Mouse (Mus musculus): ENCODE data around the gene Uxt. TPM values are rescaled to one million over a fixed set of nuclear protein-coding genes. Genes with fewer than 3 reads are reported as not detected.

Uxt gene
- polyA plus RNA-seq, 1 experiment from 2014 or later: 37.3 TPM

DNA sequence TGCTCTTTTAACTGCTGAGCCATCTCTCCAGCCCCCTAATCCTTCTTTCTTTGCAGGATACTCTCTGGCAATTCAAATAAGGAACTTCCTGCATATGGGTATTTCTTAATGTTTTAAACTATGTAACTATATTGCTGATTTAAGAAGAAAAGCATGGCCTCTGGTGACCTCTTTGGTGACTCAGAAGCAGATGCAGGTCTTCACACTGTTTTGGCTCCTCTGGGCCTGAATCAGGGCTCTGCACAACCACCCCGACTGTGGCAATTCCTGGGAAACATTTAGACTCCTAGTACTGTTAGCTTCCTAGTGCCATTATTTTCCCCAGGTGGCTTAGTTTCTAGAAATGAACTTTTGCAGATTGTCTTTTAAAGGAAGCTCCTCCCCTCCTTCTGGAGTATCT lies 38.3 kb downstream of the Uxt start:
- no peak overlapping the region for H3K4me2 ChIP-seq (ENCODE audit: low read length)
- peaks cover 21% of the 10 kb centered on the region for H3K36me3 ChIP-seq (ENCODE audit: control insufficient read depth, insufficient read depth, low read length)
- no peak overlapping the region for H3K4me3 ChIP-seq (replicated peaks; ENCODE audit: low read depth, low read length)
- H3K27ac ChIP-seq (replicated peaks; ENCODE audit: low read depth, low read length): no peak overlapping the region
- DNase-seq (no peak), ATAC-seq (ENCODE audit: low FRiP score, low TSS enrichment) (no peak)
- no peaks in the 10 kb centered on the region for H3K27me3 ChIP-seq (ENCODE audit: control insufficient read depth, insufficient read depth, low read length)
- no peak overlapping the region for H3K9ac ChIP-seq (replicated peaks; ENCODE audit: low read length)
- H3K4me1 ChIP-seq (ENCODE audit: control insufficient read depth, insufficient read depth, low read length): no peaks in the 10 kb centered on the region
- 87% methylated on average over 1 of the region's 1 CpGs for WGBS
- no peaks in the 10 kb centered on the region for H3K9me3 ChIP-seq (ENCODE audit: control insufficient read depth, low read length)

DNA sequence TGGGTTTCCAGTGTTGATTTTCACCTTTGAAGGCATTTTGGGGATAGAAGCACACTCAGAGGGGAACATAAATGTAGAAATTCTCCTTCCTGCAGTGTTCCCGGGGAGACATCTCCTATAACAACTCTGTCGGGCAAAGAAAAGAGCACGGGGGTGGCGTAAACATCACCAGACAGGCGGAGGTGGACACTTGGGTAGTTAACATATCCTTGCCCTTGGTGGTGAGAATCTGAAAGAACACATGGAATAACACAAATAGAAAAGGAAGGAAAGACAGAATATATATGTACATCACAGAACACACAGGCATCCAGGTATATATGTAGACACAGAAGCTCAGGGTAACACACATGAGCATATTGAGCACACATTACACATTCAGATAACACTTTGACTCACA lies 40.5 kb downstream of the Uxt start:
- WGBS: 48% methylated on average over 5 of the region's 5 CpGs
- peak overlapping the region; percentile 23; the same call in 1 of the 2 replicates for H3K9ac ChIP-seq (replicated peaks; ENCODE audit: low read length)
- ATAC-seq (ENCODE audit: low FRiP score, low TSS enrichment): no peak

GRCm38 (mm10) chrX:20920844-20921364 lies 40.9 kb downstream of the Uxt start, which contains the start of gene Syn1:
TSS of gene Syn1 (minus strand) at chrX:20921004.
- WGBS: 18% methylated on average over 41 of the region's 44 CpGs
- H3K4me3 ChIP-seq (replicated peaks; ENCODE audit: low read depth, low read length): peak within 1 kb of the TSS; percentile 56
- H3K9ac ChIP-seq (replicated peaks; ENCODE audit: low read length): peak within 1 kb of the TSS; percentile 63
- H3K27ac ChIP-seq (replicated peaks; ENCODE audit: low read depth, low read length): peak within 1 kb of the TSS; percentile 77
- peak within 1 kb of the TSS; percentile 58 for H3K4me2 ChIP-seq (ENCODE audit: low read length)
- H3K9me3 ChIP-seq (ENCODE audit: control insufficient read depth, low read length): no peaks in the 10 kb centered on the region
- H3K36me3 ChIP-seq (ENCODE audit: control insufficient read depth, insufficient read depth, low read length): peaks cover 2% of the 10 kb centered on the region; the same call in 1 of the 2 replicates
- no peaks in the 10 kb centered on the region for H3K4me1 ChIP-seq (ENCODE audit: control insufficient read depth, insufficient read depth, low read length)
- peak; percentile 93 for DNase-seq
- ATAC-seq (ENCODE audit: low FRiP score, low TSS enrichment): peak; percentile 96
- no peaks in the 10 kb centered on the region for H3K27me3 ChIP-seq (ENCODE audit: control insufficient read depth, insufficient read depth, low read length)

More for the DNA sequence above, 40.5 kb downstream of the Uxt start:
- H3K4me1 ChIP-seq (ENCODE audit: control insufficient read depth, insufficient read depth, low read length): no peaks in the 10 kb centered on the region
- DNase-seq: no peak
- peak overlapping the region; percentile 58 for H3K4me2 ChIP-seq (ENCODE audit: low read length)
- H3K9me3 ChIP-seq (ENCODE audit: control insufficient read depth, low read length): no peaks in the 10 kb centered on the region
- H3K4me3 ChIP-seq (replicated peaks; ENCODE audit: low read depth, low read length): peak overlapping the region; percentile 56
- no peak overlapping the region; the same call in 1 of the 2 replicates for H3K27ac ChIP-seq (replicated peaks; ENCODE audit: low read depth, low read length)
- H3K27me3 ChIP-seq (ENCODE audit: control insufficient read depth, insufficient read depth, low read length): no peaks in the 10 kb centered on the region
- peaks cover 4% of the 10 kb centered on the region; the same call in 1 of the 2 replicates for H3K36me3 ChIP-seq (ENCODE audit: control insufficient read depth, insufficient read depth, low read length)

- H3K4me3 ChIP-seq (replicated peaks; ENCODE audit: low read depth, low read length): peak overlapping the region; percentile 56
- ATAC-seq (ENCODE audit: low FRiP score, low TSS enrichment): peak; percentile 69
- H3K4me2 ChIP-seq (ENCODE audit: low read length): peak overlapping the region; percentile 58
- 20% methylated on average over 49 of the region's 49 CpGs for WGBS
- H3K27me3 ChIP-seq (ENCODE audit: control insufficient read depth, insufficient read depth, low read length): no peaks in the 10 kb centered on the region
- DNase-seq: no peak
- H3K9ac ChIP-seq (replicated peaks; ENCODE audit: low read length): peak overlapping the region; percentile 63
- no peaks in the 10 kb centered on the region for H3K4me1 ChIP-seq (ENCODE audit: control insufficient read depth, insufficient read depth, low read length)
- no peaks in the 10 kb centered on the region for H3K9me3 ChIP-seq (ENCODE audit: control insufficient read depth, low read length)
- no peaks in the 10 kb centered on the region; the same call in 1 of the 2 replicates for H3K36me3 ChIP-seq (ENCODE audit: control insufficient read depth, insufficient read depth, low read length)
- H3K27ac ChIP-seq (replicated peaks; ENCODE audit: low read depth, low read length): peak overlapping the region; percentile 77
Measured at GRCm38 (mm10) chrX:20920249-20920843, 41.5 kb downstream of the Uxt start.

DNA sequence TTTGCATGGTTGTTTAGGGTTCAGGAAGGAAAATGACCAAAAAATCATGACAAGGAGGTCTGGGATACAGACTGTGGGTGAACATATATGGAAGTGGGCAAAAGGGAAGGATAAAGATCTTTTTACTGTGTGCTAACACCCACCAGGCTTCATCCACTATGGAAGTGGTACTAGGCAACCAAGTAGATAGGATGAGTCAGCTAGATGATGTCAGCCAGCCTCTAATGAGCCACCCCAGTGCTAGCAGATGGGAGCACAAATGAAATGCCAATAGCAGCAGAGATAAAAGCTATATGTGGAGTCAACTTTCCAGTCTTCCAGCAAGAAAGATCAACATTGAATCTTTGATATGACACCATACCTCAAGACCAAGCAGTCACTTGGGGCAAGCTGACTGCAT lies 46.7 kb downstream of the Uxt start:
- no peak for DNase-seq
- Histone ChIP-seq H3K9me3 (ENCODE audit: control insufficient read depth, low read length) (no peaks in the 10 kb centered on the region), H3K27me3 (ENCODE audit: control insufficient read depth, insufficient read depth, low read length) (no peaks in the 10 kb centered on the region), H3K4me3 (replicated peaks; ENCODE audit: low read depth, low read length) (no peak overlapping the region), H3K4me1 (ENCODE audit: control insufficient read depth, insufficient read depth, low read length) (no peaks in the 10 kb centered on the region), H3K27ac (replicated peaks; ENCODE audit: low read depth, low read length) (no peak overlapping the region), H3K36me3 (ENCODE audit: control insufficient read depth, insufficient read depth, low read length) (no peaks in the 10 kb centered on the region), H3K4me2 (ENCODE audit: low read length) (no peak overlapping the region), H3K9ac (replicated peaks; ENCODE audit: low read length) (no peak overlapping the region)
- no peak for ATAC-seq (ENCODE audit: low FRiP score, low TSS enrichment)

DNA sequence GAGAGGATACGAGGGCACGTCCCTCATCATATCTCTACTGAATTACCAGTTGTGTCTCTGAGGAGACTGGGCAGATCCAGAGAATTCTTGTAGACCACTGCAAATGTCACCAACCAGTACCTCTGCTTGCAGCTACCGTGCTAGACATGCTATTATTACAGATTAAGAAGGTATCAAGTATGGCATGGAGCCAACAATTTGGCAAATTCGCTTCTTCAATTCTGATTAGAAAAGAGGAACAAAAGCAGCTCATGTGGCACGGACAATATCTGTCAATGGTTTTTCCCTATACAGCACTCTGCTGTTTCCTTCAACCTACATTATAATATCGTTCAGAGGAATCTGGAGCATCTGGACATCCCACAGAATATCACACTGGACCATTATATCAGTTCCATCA lies 48.1 kb downstream of the Uxt start:
- Histone ChIP-seq H3K27ac (replicated peaks; ENCODE audit: low read depth, low read length) (no peak overlapping the region), H3K4me2 (ENCODE audit: low read length) (no peak overlapping the region), H3K4me3 (replicated peaks; ENCODE audit: low read depth, low read length) (no peak overlapping the region), H3K4me1 (ENCODE audit: control insufficient read depth, insufficient read depth, low read length) (no peaks in the 10 kb centered on the region), H3K9ac (replicated peaks; ENCODE audit: low read length) (no peak overlapping the region), H3K9me3 (ENCODE audit: control insufficient read depth, low read length) (no peaks in the 10 kb centered on the region), H3K27me3 (ENCODE audit: control insufficient read depth, insufficient read depth, low read length) (no peaks in the 10 kb centered on the region), H3K36me3 (ENCODE audit: control insufficient read depth, insufficient read depth, low read length) (no peaks in the 10 kb centered on the region)
- no peak for DNase-seq
- WGBS: 88% methylated on average over 6 of the region's 6 CpGs
- ATAC-seq (ENCODE audit: low FRiP score, low TSS enrichment): no peak

GRCm38 (mm10) chrX:20910074-20910473 lies 51.7 kb downstream of the Uxt start:
- H3K9ac ChIP-seq (replicated peaks; ENCODE audit: low read length): no peak overlapping the region
- no peak overlapping the region for H3K27ac ChIP-seq (replicated peaks; ENCODE audit: low read depth, low read length)
- no peak overlapping the region for H3K4me2 ChIP-seq (ENCODE audit: low read length)
- no peaks in the 10 kb centered on the region for H3K4me1 ChIP-seq (ENCODE audit: control insufficient read depth, insufficient read depth, low read length)
- peaks cover 7% of the 10 kb centered on the region; the same call in 1 of the 2 replicates for H3K36me3 ChIP-seq (ENCODE audit: control insufficient read depth, insufficient read depth, low read length)
- WGBS: 33% methylated on average over 3 of the region's 3 CpGs
- no peak for DNase-seq
- ATAC-seq (ENCODE audit: low FRiP score, low TSS enrichment): no peak
- no peaks in the 10 kb centered on the region for H3K27me3 ChIP-seq (ENCODE audit: control insufficient read depth, insufficient read depth, low read length)
- H3K4me3 ChIP-seq (replicated peaks; ENCODE audit: low read depth, low read length): no peak overlapping the region
- H3K9me3 ChIP-seq (ENCODE audit: control insufficient read depth, low read length): no peaks in the 10 kb centered on the region

All from midbrain, embryonic 14.5 days (tissue).